Mouse (Mus musculus) MEL (cell line): Measurements from ENCODE around the gene Atpaf2. TPM values are rescaled to one million over a fixed set of nuclear protein-coding genes. Genes with fewer than 3 reads are reported as not detected.

Source experiments
- DNase-seq: peaks from one replicate; pipeline ENCODE4 v3.0.0; 2011; ENCODE audit warnings: low read depth, low spot score
- H3K27ac ChIP-seq: 2 replicates; pipeline ENCODE4 v1.5.1; 2012; ENCODE audit warnings: low read depth, mild to moderate bottlenecking, control low read depth, low read length, moderate library complexity; ENCODE audit not compliant: control insufficient read depth
- H3K27me3 ChIP-seq, 2 experiments: fragments of 150-350 bp in 1 of 2; sonication (generic) in 1 of 2; 2 replicates each; pipeline ENCODE4 v1.6.1; 2012; ENCODE audit warnings: low read length in 2 of 2, mild to moderate bottlenecking in 2 of 2, improper control_type of control experiment in 1 of 2, moderate library complexity in 1 of 2; ENCODE audit not compliant: insufficient read depth in 2 of 2, control insufficient read depth in 1 of 2
- H3K36me3 ChIP-seq, 2 experiments: 2 replicates each; pipeline ENCODE4 v1.6.1; 2012 to 2014; ENCODE audit warnings: low read length in 2 of 2, improper control_type of control experiment in 1 of 2, inconsistent platforms in 1 of 2, mild to moderate bottlenecking in 1 of 2; ENCODE audit not compliant: insufficient read depth in 2 of 2, control insufficient read depth in 1 of 2
- H3K4me1 ChIP-seq, 2 experiments: fragments of 150-350 bp in 1 of 2; sonication (generic) in 1 of 2; 2 replicates each; pipeline ENCODE4 v1.6.1; 2012; ENCODE audit warnings: low read length in 2 of 2, improper control_type of control experiment in 1 of 2, mild to moderate bottlenecking in 1 of 2; ENCODE audit not compliant: insufficient read depth in 2 of 2, control insufficient read depth in 1 of 2
- H3K4me3 ChIP-seq, 2 experiments: fragments of 150-350 bp in 1 of 2; sonication (generic) in 1 of 2; 2 replicates each; pipeline ENCODE4 v1.5.1; 2012; ENCODE audit warnings: low read depth in 2 of 2, low read length in 2 of 2, mild to moderate bottlenecking in 2 of 2, moderate library complexity in 2 of 2, control low read depth in 1 of 2, improper control_type of control experiment in 1 of 2; ENCODE audit not compliant: control insufficient read depth in 1 of 2, insufficient read depth in 1 of 2
- H3K79me2 ChIP-seq: 2 replicates; pipeline ENCODE4 v1.6.1; 2012; ENCODE audit warnings: mild to moderate bottlenecking, low read length, moderate library complexity; ENCODE audit not compliant: control insufficient read depth, poor library complexity, insufficient read depth
- H3K9ac ChIP-seq: 2 replicates; pipeline ENCODE4 v1.6.1; 2012; ENCODE audit warnings: low read depth, mild to moderate bottlenecking, control low read depth, low read length, moderate library complexity; ENCODE audit not compliant: control insufficient read depth, poor library complexity, severe bottlenecking
- H3K9me3 ChIP-seq: fragments of 150-350 bp; sonication (generic); replicated peaks from 2 replicates; pipeline ENCODE4 v1.6.1; 2012; ENCODE audit warnings: mild to moderate bottlenecking, low read length, improper control_type of control experiment, moderate library complexity; ENCODE audit not compliant: insufficient read depth
- BHLHE40 ChIP-seq: IDR thresholded peaks from 2 replicates; pipeline ENCODE4 v1.6.1; 2012; ENCODE audit warnings: low read depth, mild to moderate bottlenecking, inconsistent platforms, low read length, improper control_type of control experiment, borderline replicate concordance
- CTCF ChIP-seq, 3 experiments: IDR thresholded peaks in 2 of 3; conservative IDR thresholded peaks in 1 of 3; 2 replicates each; pipeline ENCODE4 v1.5.1; 2011 to 2012; ENCODE audit warnings: low read length in 3 of 3, low read depth in 2 of 3, mild to moderate bottlenecking in 2 of 3, improper control_type of control experiment in 1 of 3, inconsistent platforms in 1 of 3, mixed read lengths in 1 of 3, moderate library complexity in 1 of 3; ENCODE audit not compliant: control insufficient read depth in 1 of 3, insufficient read depth in 1 of 3, poor library complexity in 1 of 3, severe bottlenecking in 1 of 3
- ELF1 ChIP-seq: IDR thresholded peaks from 2 replicates; pipeline ENCODE4 v1.6.1; 2014; ENCODE audit warnings: low read depth, mild to moderate bottlenecking, inconsistent platforms, low read length, improper control_type of control experiment, moderate library complexity
- EP300 ChIP-seq, 2 experiments: IDR thresholded peaks; 2 replicates each; pipeline ENCODE4 v1.6.1; 2011; ENCODE audit warnings: improper control_type of control experiment in 2 of 2, low read length in 2 of 2, low read depth in 1 of 2, mild to moderate bottlenecking in 1 of 2
- GABPA ChIP-seq: IDR thresholded peaks from 2 replicates; pipeline ENCODE4 v1.6.1; 2012; ENCODE audit warnings: low read depth, mild to moderate bottlenecking, inconsistent platforms, low read length, improper control_type of control experiment, moderate library complexity
- HCFC1 ChIP-seq: IDR thresholded peaks from 2 replicates; pipeline ENCODE4 v1.6.1; 2012; ENCODE audit warnings: low read depth, mild to moderate bottlenecking, inconsistent platforms, low read length, improper control_type of control experiment, moderate library complexity
- JUND ChIP-seq: IDR thresholded peaks from 2 replicates; pipeline ENCODE4 v1.6.1; 2011; ENCODE audit warnings: low read depth, mild to moderate bottlenecking, improper control_type of control experiment, low read length
- MAZ ChIP-seq: IDR thresholded peaks from 2 replicates; pipeline ENCODE4 v1.6.1; 2012; ENCODE audit warnings: low read depth, mild to moderate bottlenecking, inconsistent platforms, low read length, improper control_type of control experiment
- MYB ChIP-seq: IDR thresholded peaks from 2 replicates; pipeline ENCODE4 v1.6.1; 2011; ENCODE audit warnings: mild to moderate bottlenecking, low read depth, low read length, improper control_type of control experiment
- MYC ChIP-seq: IDR thresholded peaks from 2 replicates; pipeline ENCODE4 v1.6.1; 2011; ENCODE audit warnings: low read depth, mild to moderate bottlenecking, low read length, improper control_type of control experiment, moderate library complexity
- NRF1 ChIP-seq: IDR thresholded peaks from 2 replicates; pipeline ENCODE4 v1.6.1; 2014; ENCODE audit warnings: low read depth, mild to moderate bottlenecking, inconsistent platforms, low read length, improper control_type of control experiment, moderate library complexity; ENCODE audit not compliant: poor library complexity, insufficient read depth, severe bottlenecking
- POLR2A ChIP-seq, 2 experiments: IDR thresholded peaks; 2 replicates each; pipeline ENCODE4 v1.6.1; 2011 to 2012; ENCODE audit warnings: low read length in 2 of 2, mild to moderate bottlenecking in 2 of 2, control low read depth in 1 of 2, improper control_type of control experiment in 1 of 2, low read depth in 1 of 2, moderate library complexity in 1 of 2; ENCODE audit not compliant: control insufficient read depth in 1 of 2, insufficient read depth in 1 of 2, poor library complexity in 1 of 2
- RAD21 ChIP-seq: IDR thresholded peaks from 2 replicates; pipeline ENCODE4 v1.6.1; 2011; ENCODE audit warnings: mild to moderate bottlenecking, low read depth, low read length, improper control_type of control experiment
- RCOR1 ChIP-seq: IDR thresholded peaks from 2 replicates; pipeline ENCODE4 v1.6.1; 2012; ENCODE audit warnings: low read depth, mild to moderate bottlenecking, inconsistent platforms, low read length, improper control_type of control experiment
- SIN3A ChIP-seq: IDR thresholded peaks from 2 replicates; pipeline ENCODE4 v1.6.1; 2012; ENCODE audit warnings: low read length, improper control_type of control experiment, inconsistent platforms
- SMC3 ChIP-seq: IDR thresholded peaks from 2 replicates; pipeline ENCODE4 v1.6.1; 2011; ENCODE audit warnings: low read depth, low read length, improper control_type of control experiment
- UBTF ChIP-seq: IDR thresholded peaks from 2 replicates; pipeline ENCODE4 v1.6.1; 2012; ENCODE audit warnings: low read depth, mild to moderate bottlenecking, inconsistent platforms, low read length, improper control_type of control experiment, moderate library complexity, borderline replicate concordance; ENCODE audit not compliant: insufficient read depth
- ZNF384 ChIP-seq: IDR thresholded peaks from 2 replicates; pipeline ENCODE4 v1.6.1; 2012; ENCODE audit warnings: low read depth, mild to moderate bottlenecking, inconsistent platforms, low read length, improper control_type of control experiment
- polyA plus RNA-seq, 2 experiments: library from polyadenylated mRNA; stranded (reverse) in 1 of 2; unstranded in 1 of 2; fragments of >175 nt in 1 of 2; fragments of >200 nt in 1 of 2; gene quantifications; 2 replicates each; pipeline versions ENCODE4 v1.2.1 to v1.2.4; 2012; ENCODE audit warnings: low replicate concordance in 2 of 2, low read depth in 1 of 2; ENCODE audit not compliant: insufficient read length in 2 of 2, insufficient read depth in 1 of 2, missing spikeins in 1 of 2
- total RNA-seq: library from RNA; depleted of rRNA; stranded (reverse); fragments of 300-350 nt; gene quantifications from 2 replicates; pipeline ENCODE4 v1.2.3, GENCODE M21; 2012

Atpaf2 gene
- total and polyA plus RNA-seq, 3 experiments: 82.6 to 102 TPM; not detected in 1

DNA sequence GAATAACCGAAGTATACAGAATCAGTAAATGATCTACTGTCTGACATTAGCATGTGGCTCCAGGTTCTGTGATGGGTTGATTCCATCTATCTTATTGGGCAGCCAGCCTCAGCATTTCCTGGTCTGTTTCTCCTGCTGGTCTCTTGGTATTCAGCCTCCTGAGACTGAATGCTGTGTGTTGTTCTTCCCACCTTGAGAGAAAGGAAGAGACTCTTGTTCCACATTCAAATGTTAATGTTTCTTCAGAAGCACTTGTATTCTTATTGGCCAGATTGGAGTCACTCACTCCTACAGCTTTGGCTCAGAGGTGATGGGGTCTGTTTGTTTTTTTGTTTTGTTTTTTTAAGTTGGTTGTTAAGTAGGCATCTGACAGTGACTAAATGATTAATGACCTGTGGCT, 4.7 kb upstream of the Atpaf2 start:
- H3K79me2 ChIP-seq: peaks cover 13% of the 10 kb centered on the region
- H3K36me3 ChIP-seq: peaks cover 5 to 11% of the 10 kb centered on the region in 2 experiments
- no peak overlapping the region for H3K27ac ChIP-seq
- no peak overlapping the region for H3K4me3 ChIP-seq
- H3K4me1 ChIP-seq: peaks cover 4 to 15% of the 10 kb centered on the region in 2 experiments; a peak in 3 of 4 replicates
- DNase-seq: no peak
- no peak overlapping the region for H3K9ac ChIP-seq
- TF ChIP-seq RCOR1 (no peak), EP300 (IDR thresholded peaks at IDR 0.05; ENCODE audit: low read depth in 1 of 2, low read length in 2 of 2) (no peak), CTCF (IDR thresholded peaks at IDR 0.05 in 2 of 3, conservative IDR thresholded peaks at IDR 0.05 in 1 of 3; ENCODE audit: control insufficient read depth in 1 of 3, insufficient read depth in 1 of 3, low read depth in 2 of 3, low read length in 3 of 3, poor library complexity in 1 of 3, severe bottlenecking in 1 of 3) (no peak), POLR2A (IDR thresholded peaks at IDR 0.05; ENCODE audit: control insufficient read depth in 1 of 2, insufficient read depth in 1 of 2, low read depth in 1 of 2, low read length in 2 of 2, poor library complexity in 1 of 2) (no peak), MYC (no peak), BHLHE40 (no peak), MAZ (no peak), NRF1 (no peak)
- no peaks in the 10 kb centered on the region for H3K9me3 ChIP-seq
- no peaks in the 10 kb centered on the region for H3K27me3 ChIP-seq

DNA sequence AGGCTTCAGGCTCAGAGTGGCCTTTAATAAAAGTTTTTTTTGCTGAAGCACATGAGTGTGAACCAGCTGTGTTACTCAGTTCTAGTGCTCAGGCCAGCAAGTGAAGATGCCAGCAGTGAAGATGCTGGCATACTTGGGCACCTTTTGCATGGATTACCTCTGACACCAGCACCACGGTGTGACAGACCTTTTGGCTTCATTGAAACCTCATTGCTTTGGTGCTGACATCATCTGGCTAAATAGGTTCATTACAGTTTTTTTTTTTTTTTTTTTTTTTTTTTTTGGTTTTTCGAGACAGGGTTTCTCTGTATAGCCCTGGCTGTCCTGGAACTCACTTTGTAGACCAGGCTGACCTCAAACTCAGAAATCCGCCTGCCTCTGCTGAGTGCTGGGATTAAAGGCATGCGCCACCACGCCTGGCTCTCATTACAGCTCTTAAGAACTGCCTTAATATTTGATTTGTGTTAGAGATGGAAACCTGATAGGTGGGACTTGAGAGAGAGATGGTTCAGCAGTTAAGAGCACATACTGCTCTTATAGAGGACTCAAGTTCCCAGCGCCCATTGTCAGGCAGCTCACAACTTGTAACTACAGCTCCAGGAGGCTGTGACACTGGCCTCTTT, 3.9 kb upstream of the Atpaf2 start:
- TF ChIP-seq SIN3A: 0 out of 2 replicates have a peak, but pooled peaks have one; percentile 25
- TF ChIP-seq UBTF: no peak
- TF ChIP-seq RAD21: peak; percentile 6
- TF ChIP-seq MYB: no peak
- peak; percentile 16; the same call in 1 of the 2 replicates for TF ChIP-seq SMC3
- no peak for TF ChIP-seq JUND
- TF ChIP-seq ELF1: no peak
- TF ChIP-seq HCFC1: no peak
- peak; percentile 96 for TF ChIP-seq ZNF384
- TF ChIP-seq GABPA: no peak
- TF ChIP-seq CTCF (IDR thresholded peaks at IDR 0.05 in 2 of 3, conservative IDR thresholded peaks at IDR 0.05 in 1 of 3; ENCODE audit: control insufficient read depth in 1 of 3, insufficient read depth in 1 of 3, low read depth in 2 of 3, low read length in 3 of 3, poor library complexity in 1 of 3, severe bottlenecking in 1 of 3): peak; percentile 14 to 41 (median 15); a peak in 3 of 6 replicates
- peaks cover 18% of the 10 kb centered on the region for H3K79me2 ChIP-seq
- H3K9me3 ChIP-seq: no peaks in the 10 kb centered on the region
- peaks cover 4 to 15% of the 10 kb centered on the region in 2 experiments; a peak in 3 of 4 replicates for H3K4me1 ChIP-seq
- peaks cover 3 to 11% of the 10 kb centered on the region in 2 experiments for H3K36me3 ChIP-seq
- H3K4me3 ChIP-seq: no peak overlapping the region
- no peaks in the 10 kb centered on the region for H3K27me3 ChIP-seq
- H3K9ac ChIP-seq: no peak overlapping the region
- H3K27ac ChIP-seq: no peak overlapping the region
- peak; percentile 65 for DNase-seq
